Mouse (Mus musculus): ENCODE measurements at regions not wholly inside any gene's neighbourhood (a gene's known extent, or its start where the extent isn't known, plus 50 kb on each side); places are given as distances from the start of the nearest gene placed in this dataset.

DNA sequence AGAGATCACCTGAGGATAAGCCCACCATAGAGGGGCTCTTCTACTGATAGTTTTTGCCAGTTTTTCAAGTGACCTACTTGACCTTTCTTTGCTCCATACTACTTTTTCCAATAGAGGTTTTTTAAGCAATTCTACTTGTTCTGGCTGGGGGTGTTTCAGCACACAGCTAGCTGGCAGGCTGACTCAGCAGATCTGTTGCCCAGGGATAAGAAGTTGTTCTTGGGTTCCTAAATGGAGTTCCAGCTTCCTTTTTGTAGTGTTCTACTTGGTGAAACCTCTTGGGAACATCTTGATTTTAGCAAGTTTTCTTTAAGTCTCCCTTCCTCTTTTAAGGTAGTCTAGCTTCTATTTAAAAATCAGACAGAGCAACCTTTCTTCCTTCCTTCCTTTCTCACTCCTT, 61.0 kb downstream of the 4930474N05Rik start:
- Histone ChIP-seq H3K27ac (no peak overlapping the region), H3K9ac (no peak overlapping the region), H3K4me2 (no peak overlapping the region), H3K9me3 (replicated peaks) (no peaks in the 10 kb centered on the region), H3K4me3 (replicated peaks) (no peak overlapping the region), H3K36me3 (no peaks in the 10 kb centered on the region), H3K27me3 (no peaks in the 10 kb centered on the region), H3K4me1 (replicated peaks) (no peaks in the 10 kb centered on the region)
- no peak for DNase-seq
- ATAC-seq (ENCODE audit: low read depth): no peak

GRCm38 (mm10) chr14:36156175-36156574, 61.5 kb downstream of the 4930474N05Rik start:
- Histone ChIP-seq H3K36me3 (no peaks in the 10 kb centered on the region), H3K27me3 (no peaks in the 10 kb centered on the region), H3K4me1 (replicated peaks) (no peaks in the 10 kb centered on the region), H3K4me3 (replicated peaks) (no peak overlapping the region), H3K27ac (no peak overlapping the region), H3K9ac (no peak overlapping the region), H3K9me3 (replicated peaks) (no peaks in the 10 kb centered on the region), H3K4me2 (no peak overlapping the region)
- ATAC-seq (ENCODE audit: low read depth) (no peak), DNase-seq (no peak)
- 48% methylated on average over 2 of the region's 2 CpGs for WGBS (ENCODE audit: insufficient replicate concordance)

DNA sequence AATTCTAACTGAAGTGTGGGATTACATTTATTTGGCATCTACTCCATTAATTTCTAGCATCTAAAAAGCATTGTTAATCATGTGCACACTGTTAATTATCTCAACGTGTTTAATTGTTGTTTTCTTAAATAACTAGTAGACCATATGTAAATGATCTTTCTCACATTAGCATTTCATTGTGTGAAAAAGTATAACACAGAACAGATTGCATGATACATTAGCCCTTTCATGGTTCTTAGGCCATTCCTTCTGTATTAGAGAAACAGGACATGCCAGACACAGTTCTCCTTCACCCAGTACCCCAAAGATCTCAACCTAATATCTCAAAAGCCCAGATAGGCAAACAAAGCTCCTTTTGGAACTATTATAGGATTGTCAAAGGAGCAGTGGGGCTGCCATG, 89.0 kb downstream of the 4930474N05Rik start:
- Histone ChIP-seq H3K36me3 (no peaks in the 10 kb centered on the region), H3K27me3 (no peaks in the 10 kb centered on the region), H3K9ac (no peak overlapping the region), H3K4me2 (no peak overlapping the region), H3K27ac (no peak overlapping the region), H3K4me1 (replicated peaks) (no peaks in the 10 kb centered on the region), H3K9me3 (replicated peaks) (no peaks in the 10 kb centered on the region), H3K4me3 (replicated peaks) (no peak overlapping the region)
- 45% methylated on average over 1 of the region's 1 CpGs for WGBS (ENCODE audit: insufficient replicate concordance)
- no peak for ATAC-seq (ENCODE audit: low read depth)
- no peak for DNase-seq

DNA sequence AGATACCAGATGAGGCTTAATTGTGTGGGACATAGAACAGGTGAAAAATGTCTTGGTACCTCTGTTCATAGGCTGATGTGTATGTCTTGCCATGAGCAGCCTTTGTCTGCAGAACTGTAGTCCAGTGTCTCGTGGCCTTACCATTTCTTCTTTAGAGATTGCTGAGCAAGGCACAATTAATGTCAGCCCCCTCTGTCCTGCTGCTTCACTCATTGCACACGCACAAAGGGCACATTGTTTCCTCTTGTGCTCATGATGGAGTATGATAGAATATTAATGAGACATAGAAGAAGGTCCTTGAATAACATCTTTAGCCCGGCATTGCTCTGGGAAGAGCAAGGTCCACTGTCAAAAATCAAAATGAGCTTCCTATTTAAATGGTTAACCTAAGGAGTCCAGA, 101.8 kb downstream of the 4930474N05Rik start:
- 62% methylated on average over 3 of the region's 3 CpGs for WGBS (ENCODE audit: insufficient replicate concordance)
- Histone ChIP-seq H3K27ac (no peak overlapping the region), H3K4me1 (replicated peaks) (no peaks in the 10 kb centered on the region), H3K9ac (no peak overlapping the region), H3K36me3 (no peaks in the 10 kb centered on the region), H3K27me3 (no peaks in the 10 kb centered on the region), H3K4me2 (no peak overlapping the region), H3K4me3 (replicated peaks) (no peak overlapping the region), H3K9me3 (replicated peaks) (no peaks in the 10 kb centered on the region; the same call in 1 of the 2 replicates)
- DNase-seq (no peak), ATAC-seq (ENCODE audit: low read depth) (no peak)

DNA sequence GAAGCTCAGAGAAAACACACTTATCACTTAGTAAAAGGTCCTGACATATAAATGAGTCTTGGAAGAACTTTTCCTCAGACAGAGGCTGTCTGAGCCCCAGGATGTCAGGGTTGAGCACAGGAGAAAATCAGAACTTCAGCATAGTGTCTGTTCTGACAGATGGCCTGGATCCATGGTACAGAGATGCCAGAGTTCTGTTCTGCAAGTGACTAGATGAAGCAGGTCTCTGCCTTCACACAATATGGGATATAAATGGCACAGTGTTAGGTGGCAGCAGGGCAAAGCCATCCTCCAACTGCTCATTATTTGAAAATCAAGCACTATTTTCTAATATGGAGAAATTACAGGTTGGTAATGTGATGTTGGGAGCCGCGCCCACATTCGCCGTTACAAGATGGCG, 103.7 kb downstream of the 4930474N05Rik start:
- no peak for ATAC-seq (ENCODE audit: low read depth)
- no peaks in the 10 kb centered on the region; the same call in 1 of the 2 replicates for H3K9me3 ChIP-seq (replicated peaks)
- H3K9ac ChIP-seq: no peak overlapping the region
- no peaks in the 10 kb centered on the region for H3K27me3 ChIP-seq
- H3K27ac ChIP-seq: no peak overlapping the region
- H3K4me3 ChIP-seq (replicated peaks): no peak overlapping the region
- 78% methylated on average over 5 of the region's 5 CpGs for WGBS (ENCODE audit: insufficient replicate concordance)
- H3K4me1 ChIP-seq (replicated peaks): no peaks in the 10 kb centered on the region
- H3K36me3 ChIP-seq: no peaks in the 10 kb centered on the region
- H3K4me2 ChIP-seq: no peak overlapping the region
- no peak for DNase-seq

- no peaks in the 10 kb centered on the region for H3K36me3 ChIP-seq
- H3K27ac ChIP-seq: no peak overlapping the region
- no peak overlapping the region for H3K4me3 ChIP-seq (replicated peaks)
- no peaks in the 10 kb centered on the region for H3K27me3 ChIP-seq
- H3K9me3 ChIP-seq (replicated peaks): 0 out of 2 replicates have a peak, but pooled peaks cover 4% of the 10 kb centered on the region
- H3K4me2 ChIP-seq: no peak overlapping the region
- 74% methylated on average over 1 of the region's 1 CpGs for WGBS (ENCODE audit: insufficient replicate concordance)
- ATAC-seq (ENCODE audit: low read depth): no peak
- H3K4me1 ChIP-seq (replicated peaks): no peaks in the 10 kb centered on the region
- no peak for DNase-seq
- no peak overlapping the region for H3K9ac ChIP-seq
Observed at GRCm38 (mm10) chr14:36203855-36204254, 109.1 kb downstream of the 4930474N05Rik start.

DNA sequence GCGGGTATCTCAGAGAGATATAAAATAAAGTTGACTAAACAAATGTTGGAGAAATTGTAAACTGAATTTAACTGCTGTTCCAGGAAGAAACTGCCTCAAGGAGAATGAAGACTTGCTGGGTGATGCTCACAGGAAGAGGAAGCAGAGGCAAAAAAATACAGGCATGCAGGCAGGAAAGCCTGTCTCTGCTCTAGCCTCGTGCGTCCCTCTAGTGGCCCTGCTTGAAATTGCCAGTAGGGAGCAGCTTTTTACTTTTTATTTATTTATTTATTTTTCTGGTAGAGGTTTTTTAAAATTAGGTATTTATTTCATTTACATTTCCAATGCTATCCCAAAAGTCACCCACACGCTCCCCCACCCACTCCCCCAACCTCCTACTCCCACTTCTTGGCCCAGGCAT, 118.1 kb downstream of the 4930474N05Rik start:
- 31% methylated on average over 4 of the region's 4 CpGs for WGBS (ENCODE audit: insufficient replicate concordance)
- H3K9me3 ChIP-seq (replicated peaks): no peaks in the 10 kb centered on the region
- no peak overlapping the region for H3K27ac ChIP-seq
- H3K4me3 ChIP-seq (replicated peaks): no peak overlapping the region
- no peak for DNase-seq
- H3K9ac ChIP-seq: no peak overlapping the region
- ATAC-seq (ENCODE audit: low read depth): no peak
- H3K4me2 ChIP-seq: no peak overlapping the region
- H3K4me1 ChIP-seq (replicated peaks): no peaks in the 10 kb centered on the region
- no peaks in the 10 kb centered on the region for H3K27me3 ChIP-seq
- H3K36me3 ChIP-seq: no peaks in the 10 kb centered on the region

DNA sequence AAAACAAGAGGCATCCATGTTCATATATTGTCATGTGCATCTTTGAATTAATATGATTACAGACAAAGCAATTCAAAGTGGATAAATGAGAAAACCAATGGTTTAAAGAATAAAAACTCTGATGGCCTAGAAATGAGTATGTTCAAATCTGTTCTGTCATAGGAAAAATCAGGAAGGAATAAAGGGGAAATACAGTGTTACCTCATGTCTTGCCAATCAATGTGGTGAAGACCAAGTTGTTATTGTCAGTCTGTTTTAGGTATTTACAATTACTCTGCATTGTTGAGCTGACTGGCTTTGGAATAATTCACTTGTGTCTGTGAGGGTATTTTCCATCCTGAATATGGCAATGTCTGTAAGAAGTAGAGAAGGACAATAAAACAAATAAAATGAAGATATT, 151.1 kb downstream of the 4930474N05Rik start:
- no peaks in the 10 kb centered on the region for H3K4me1 ChIP-seq (replicated peaks)
- no peak overlapping the region for H3K4me3 ChIP-seq (replicated peaks)
- H3K9me3 ChIP-seq (replicated peaks): no peaks in the 10 kb centered on the region
- ATAC-seq (ENCODE audit: low read depth) (no peak), DNase-seq (no peak)
- no peak overlapping the region for H3K4me2 ChIP-seq
- H3K27me3 ChIP-seq: no peaks in the 10 kb centered on the region
- no peak overlapping the region for H3K27ac ChIP-seq
- H3K36me3 ChIP-seq: no peaks in the 10 kb centered on the region
- no peak overlapping the region for H3K9ac ChIP-seq

DNA sequence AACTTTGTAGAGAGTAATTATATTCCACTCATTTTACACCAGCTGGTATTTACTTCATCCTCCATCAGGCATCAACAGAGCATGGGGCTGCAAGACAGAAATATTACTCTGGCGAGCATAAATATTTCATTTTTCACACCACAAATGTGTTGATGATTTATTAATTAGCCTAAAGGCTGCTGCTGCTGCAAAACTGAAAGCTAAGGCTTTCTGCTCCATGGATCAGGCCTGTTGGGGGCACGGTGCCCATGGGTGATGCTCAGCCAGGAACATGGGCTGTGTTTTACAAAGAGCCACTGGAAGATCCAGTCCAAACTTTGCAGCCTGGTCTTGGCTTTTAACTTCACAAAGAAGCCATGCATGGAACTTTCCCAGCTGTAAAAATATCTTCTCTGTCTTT, 167.4 kb downstream of the 4930474N05Rik start:
- H3K4me2 ChIP-seq: no peak overlapping the region
- H3K27ac ChIP-seq: no peak overlapping the region
- no peak for ATAC-seq (ENCODE audit: low read depth)
- no peak for DNase-seq
- H3K9me3 ChIP-seq (replicated peaks): no peaks in the 10 kb centered on the region
- no peaks in the 10 kb centered on the region for H3K27me3 ChIP-seq
- no peak overlapping the region for H3K4me3 ChIP-seq (replicated peaks)
- H3K36me3 ChIP-seq: no peaks in the 10 kb centered on the region
- no peaks in the 10 kb centered on the region for H3K4me1 ChIP-seq (replicated peaks)
- H3K9ac ChIP-seq: no peak overlapping the region
- 53% methylated on average over 2 of the region's 2 CpGs for WGBS (ENCODE audit: insufficient replicate concordance)

DNA sequence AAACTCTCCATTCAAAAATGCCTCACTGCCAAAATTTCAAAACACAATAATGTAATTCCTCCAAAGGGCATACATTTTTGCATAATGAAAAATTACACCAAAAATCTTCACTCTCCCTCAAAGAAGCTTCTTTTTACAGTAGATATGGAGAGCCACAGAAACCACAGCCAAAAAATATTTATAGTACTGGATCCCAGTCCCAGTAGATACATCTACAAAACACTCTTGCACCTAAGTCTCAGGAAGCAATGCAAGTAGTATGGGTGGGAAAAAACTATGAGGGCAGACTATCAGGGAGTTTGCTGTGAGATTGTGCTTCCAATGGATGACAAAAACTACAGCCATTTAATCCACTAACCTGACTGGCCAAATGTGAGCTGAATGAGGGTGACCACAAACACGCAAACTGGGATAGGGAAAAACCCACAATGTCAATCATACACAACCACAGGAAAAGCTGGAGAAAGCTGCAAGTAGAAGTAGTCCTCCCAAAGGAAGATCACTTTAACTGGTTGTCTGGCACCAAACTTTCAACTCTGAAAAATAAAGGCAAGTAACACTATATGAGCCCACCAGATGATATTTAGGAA, 189.2 kb downstream of the 4930474N05Rik start:
- H3K9me3 ChIP-seq (replicated peaks): no peaks in the 10 kb centered on the region

GRCm38 (mm10) chr14:36288697-36289286, 194.1 kb downstream of the 4930474N05Rik start:
- no peak overlapping the region for H3K4me3 ChIP-seq (replicated peaks)
- H3K4me1 ChIP-seq (replicated peaks): no peaks in the 10 kb centered on the region
- ATAC-seq (ENCODE audit: low read depth): no peak
- no peaks in the 10 kb centered on the region for H3K36me3 ChIP-seq
- no peak for DNase-seq
- no peak overlapping the region for H3K27ac ChIP-seq
- no peak overlapping the region for H3K4me2 ChIP-seq
- H3K27me3 ChIP-seq: no peaks in the 10 kb centered on the region
- no peaks in the 10 kb centered on the region for H3K9me3 ChIP-seq (replicated peaks)
- 70% methylated on average over 1 of the region's 1 CpGs for WGBS (ENCODE audit: insufficient replicate concordance)
- no peak overlapping the region for H3K9ac ChIP-seq

More for the DNA sequence above, 189.2 kb downstream of the 4930474N05Rik start:
- no peak overlapping the region for H3K4me2 ChIP-seq
- DNase-seq (no peak), ATAC-seq (ENCODE audit: low read depth) (no peak)
- H3K4me3 ChIP-seq (replicated peaks): no peak overlapping the region
- 23% methylated on average over 1 of the region's 1 CpGs for WGBS (ENCODE audit: insufficient replicate concordance)
- H3K36me3 ChIP-seq: no peaks in the 10 kb centered on the region
- no peak overlapping the region for H3K27ac ChIP-seq
- no peaks in the 10 kb centered on the region for H3K27me3 ChIP-seq
- no peaks in the 10 kb centered on the region for H3K4me1 ChIP-seq (replicated peaks)
- H3K9ac ChIP-seq: no peak overlapping the region

DNA sequence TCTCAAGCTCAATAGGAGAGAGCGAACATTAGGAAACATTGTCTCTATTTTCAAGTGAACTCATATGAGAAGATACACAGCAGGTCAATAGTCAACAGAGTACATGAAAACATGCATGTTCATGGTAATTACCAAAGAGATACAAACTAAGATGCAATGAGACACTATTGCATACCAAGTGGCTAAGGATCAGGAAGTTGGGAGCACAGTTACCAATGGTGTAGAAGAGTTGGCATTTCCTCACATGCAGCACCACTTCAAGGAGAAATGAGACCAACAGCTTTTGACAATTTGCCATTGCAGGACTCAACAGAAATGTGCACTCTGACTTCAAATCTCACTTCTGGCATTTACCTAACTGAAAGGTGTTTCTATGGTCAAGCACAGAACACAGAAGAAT, 215.6 kb downstream of the 4930474N05Rik start:
- H3K9me3 ChIP-seq (replicated peaks): no peaks in the 10 kb centered on the region
- H3K36me3 ChIP-seq: no peaks in the 10 kb centered on the region
- no peak for DNase-seq
- H3K4me1 ChIP-seq (replicated peaks): no peaks in the 10 kb centered on the region
- 74% methylated on average over 1 of the region's 1 CpGs for WGBS (ENCODE audit: insufficient replicate concordance)
- no peak overlapping the region for H3K4me2 ChIP-seq
- ATAC-seq (ENCODE audit: low read depth): no peak
- no peaks in the 10 kb centered on the region for H3K27me3 ChIP-seq
- no peak overlapping the region for H3K27ac ChIP-seq
- H3K4me3 ChIP-seq (replicated peaks): no peak overlapping the region
- H3K9ac ChIP-seq: no peak overlapping the region
